Mouse (Mus musculus): ENCODE data around the gene Trmt10b. TPM values are rescaled to one million over a fixed set of nuclear protein-coding genes. Genes with fewer than 3 reads are reported as not detected.

Gene Trmt10b
- polyA plus RNA-seq, 1 experiment from 2014 or later, result 16.2 TPM

DNA sequence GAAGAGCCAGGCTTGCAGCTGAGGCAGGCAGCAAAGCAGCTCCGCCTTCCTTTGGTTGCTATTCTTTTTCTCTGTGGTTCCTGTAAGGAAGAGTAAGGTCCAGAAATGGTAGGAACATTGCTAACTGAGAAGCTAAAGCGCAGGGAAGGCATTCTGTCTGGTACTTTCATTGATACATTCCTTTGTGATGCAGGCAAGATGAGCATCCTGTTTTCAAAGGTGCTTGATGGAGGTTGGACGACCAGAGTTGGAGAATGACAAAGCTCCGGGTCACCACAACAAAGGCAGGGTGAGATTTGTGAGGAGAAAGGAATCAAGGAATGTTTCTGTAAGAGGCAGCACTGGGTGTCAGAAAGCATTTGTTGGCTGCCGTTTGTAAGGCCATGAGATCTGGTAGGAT is 9.0 kb upstream of the Trmt10b start:
- Histone ChIP-seq H3K4me1 (no peaks in the 10 kb centered on the region), H3K9ac (no peak overlapping the region), H3K36me3 (replicated peaks) (no peaks in the 10 kb centered on the region), H3K4me2 (no peak overlapping the region), H3K27ac (no peak overlapping the region), H3K4me3 (replicated peaks) (no peak overlapping the region), H3K9me3 (no peaks in the 10 kb centered on the region), H3K27me3 (no peaks in the 10 kb centered on the region)
- WGBS, result 69% methylated on average over 5 of the region's 5 CpGs
- ATAC-seq (ENCODE audit: low FRiP score), result no peak

DNA sequence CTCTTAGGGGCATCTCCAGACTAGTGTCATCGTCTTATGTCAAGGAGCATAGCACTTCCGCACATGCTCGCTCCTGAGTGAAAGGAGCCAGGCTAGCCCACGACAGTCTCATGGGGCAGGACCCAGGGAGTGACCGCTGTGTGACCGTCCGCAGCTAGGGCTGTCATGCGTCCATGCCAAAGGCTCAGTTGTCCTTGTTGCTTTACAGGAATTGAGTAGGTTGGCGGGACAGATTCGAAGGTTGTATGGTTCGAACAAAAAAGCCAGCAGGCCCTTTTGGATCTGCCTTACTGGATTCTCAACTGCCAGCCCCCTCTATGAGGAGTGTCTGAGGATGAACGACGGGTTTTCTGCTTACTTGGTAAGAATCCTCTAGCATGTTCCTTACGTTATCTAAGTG is 8.6 kb downstream of the Trmt10b start:
- Histone ChIP-seq H3K4me1 (no peaks in the 10 kb centered on the region), H3K4me2 (no peak overlapping the region), H3K27me3 (no peaks in the 10 kb centered on the region), H3K4me3 (replicated peaks) (no peak overlapping the region), H3K9me3 (no peaks in the 10 kb centered on the region), H3K36me3 (replicated peaks) (peaks cover 60% of the 10 kb centered on the region), H3K9ac (no peak overlapping the region), H3K27ac (no peak overlapping the region)
- ATAC-seq (ENCODE audit: low FRiP score), result no peak
- WGBS, result 94% methylated on average over 14 of the region's 14 CpGs

DNA sequence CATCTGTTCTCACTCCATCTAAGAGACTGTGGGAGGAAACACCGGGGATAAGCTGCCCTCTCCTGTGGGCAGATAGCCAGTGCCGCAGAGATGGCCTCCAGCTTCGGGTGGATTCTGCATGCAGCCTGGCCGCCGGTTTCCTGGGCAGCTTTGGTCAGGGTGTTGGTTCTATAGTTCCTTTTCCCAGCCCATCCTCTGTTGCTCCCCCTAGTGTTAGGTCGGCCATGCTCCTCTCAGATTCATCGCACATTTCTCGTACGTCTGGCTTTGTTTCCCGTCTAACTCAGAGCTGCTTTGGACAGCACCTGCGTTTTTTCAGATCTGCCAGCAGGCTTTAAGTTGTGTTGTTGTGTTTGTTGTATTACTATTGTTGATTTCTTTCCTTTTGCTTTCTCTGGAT is 11.1 kb downstream of the Trmt10b start:
- H3K4me3 ChIP-seq (replicated peaks), result no peak overlapping the region
- H3K27me3 ChIP-seq, result no peaks in the 10 kb centered on the region
- H3K9ac ChIP-seq, result no peak overlapping the region
- H3K27ac ChIP-seq, result no peak overlapping the region
- WGBS, result 37% methylated on average over 11 of the region's 11 CpGs
- peaks cover 50% of the 10 kb centered on the region for H3K36me3 ChIP-seq (replicated peaks)
- no peak overlapping the region for H3K4me2 ChIP-seq
- H3K4me1 ChIP-seq, result no peaks in the 10 kb centered on the region
- no peak for ATAC-seq (ENCODE audit: low FRiP score)
- H3K9me3 ChIP-seq, result no peaks in the 10 kb centered on the region

DNA sequence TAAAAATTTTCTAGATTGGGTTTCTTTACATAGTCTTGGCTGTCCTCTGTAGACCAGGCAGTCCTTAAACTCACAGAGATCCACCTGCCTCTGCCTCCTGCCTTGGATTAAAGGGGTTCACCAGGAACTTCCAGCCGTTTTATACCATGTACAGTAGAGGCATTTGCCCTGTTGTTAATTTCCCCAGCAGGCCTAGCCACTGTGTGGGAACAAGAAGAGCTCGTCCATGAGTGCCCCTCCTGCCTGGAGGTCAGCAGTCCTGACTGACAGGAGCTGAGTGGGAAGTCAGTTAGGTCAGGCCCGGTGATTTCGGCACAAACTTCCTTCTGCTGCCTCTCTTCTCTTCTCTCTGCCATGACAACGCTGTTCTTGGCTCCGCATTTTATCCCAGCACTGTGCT is 11.7 kb downstream of the Trmt10b start:
- no peak overlapping the region for H3K4me3 ChIP-seq (replicated peaks)
- no peak overlapping the region for H3K4me2 ChIP-seq
- H3K27me3 ChIP-seq, result no peaks in the 10 kb centered on the region
- no peak for ATAC-seq (ENCODE audit: low FRiP score)
- H3K9me3 ChIP-seq, result no peaks in the 10 kb centered on the region
- WGBS, result 91% methylated on average over 6 of the region's 6 CpGs
- no peak overlapping the region for H3K9ac ChIP-seq
- peaks cover 50% of the 10 kb centered on the region for H3K36me3 ChIP-seq (replicated peaks)
- H3K27ac ChIP-seq, result no peak overlapping the region
- no peaks in the 10 kb centered on the region for H3K4me1 ChIP-seq

DNA sequence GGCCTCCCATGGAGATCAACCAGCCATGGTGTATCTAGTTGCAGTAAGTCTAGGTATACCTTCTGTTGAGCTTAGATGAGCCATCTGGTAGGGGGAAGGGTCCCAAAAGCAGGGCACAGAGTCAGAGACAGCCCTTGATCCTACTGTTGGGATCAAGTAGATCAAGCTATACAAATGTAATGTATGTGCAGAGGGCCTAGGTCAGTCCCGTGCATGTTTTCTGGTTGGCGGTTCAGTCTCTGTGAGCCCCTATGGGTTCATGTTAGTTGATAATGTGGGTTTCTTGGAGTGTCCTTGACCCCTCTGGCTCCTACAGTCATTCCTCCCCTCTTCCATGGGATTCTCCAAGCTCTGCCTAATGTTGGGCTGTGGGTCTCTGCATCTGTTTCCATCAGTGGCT is 14.1 kb downstream of the Trmt10b start:
- H3K4me2 ChIP-seq, result no peak overlapping the region
- no peak overlapping the region for H3K4me3 ChIP-seq (replicated peaks)
- WGBS, result 98% methylated on average over 2 of the region's 2 CpGs
- ATAC-seq (ENCODE audit: low FRiP score), result no peak
- H3K4me1 ChIP-seq, result no peaks in the 10 kb centered on the region
- no peak overlapping the region for H3K27ac ChIP-seq
- no peaks in the 10 kb centered on the region for H3K27me3 ChIP-seq
- no peak overlapping the region for H3K9ac ChIP-seq
- peaks cover 46% of the 10 kb centered on the region for H3K36me3 ChIP-seq (replicated peaks)
- H3K9me3 ChIP-seq, result no peaks in the 10 kb centered on the region

DNA sequence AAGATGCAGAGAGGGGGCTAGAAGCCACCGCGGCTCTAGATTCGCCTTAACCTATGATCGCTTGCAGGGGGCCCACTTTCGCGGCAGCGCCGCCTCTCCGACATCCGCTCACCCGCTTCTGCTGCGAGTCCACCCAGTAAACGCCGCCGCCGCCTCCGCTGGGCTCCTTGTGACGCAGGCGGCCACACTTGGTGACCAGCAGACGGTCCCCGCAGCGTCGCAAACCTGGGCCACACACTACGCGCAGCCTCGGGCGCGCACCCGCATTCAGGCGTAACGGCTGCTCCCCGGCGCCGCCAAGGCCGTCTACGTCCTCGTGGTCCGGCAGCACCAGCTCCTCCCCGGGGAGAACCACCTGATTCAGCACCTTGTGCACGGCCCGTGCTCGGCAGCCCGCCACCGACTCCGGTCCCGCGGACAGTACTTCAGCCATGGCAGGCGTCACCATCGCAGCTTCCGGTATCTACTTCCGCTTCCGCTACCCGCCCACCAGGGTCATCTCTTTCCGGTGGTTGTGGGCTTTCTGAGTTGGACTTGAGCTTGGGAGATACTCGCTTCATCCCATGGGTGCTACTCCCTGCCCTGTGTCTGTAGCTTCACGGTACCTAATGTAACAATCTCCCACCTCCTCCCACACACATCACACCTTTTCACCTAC is 23.4 kb downstream of the Trmt10b start:
- H3K4me3 ChIP-seq (replicated peaks), result peak overlapping the region; percentile 95
- peaks cover 30% of the 10 kb centered on the region for H3K27me3 ChIP-seq
- peak overlapping the region; percentile 69 for H3K4me2 ChIP-seq
- H3K27ac ChIP-seq, result peak overlapping the region; percentile 84
- peaks cover 15% of the 10 kb centered on the region for H3K4me1 ChIP-seq
- peak; percentile 93 for ATAC-seq (ENCODE audit: low FRiP score)
- no peaks in the 10 kb centered on the region for H3K9me3 ChIP-seq
- H3K36me3 ChIP-seq (replicated peaks), result peaks cover 28% of the 10 kb centered on the region
- peak overlapping the region; percentile 87 for H3K9ac ChIP-seq
- 1% methylated on average over 56 of the region's 56 CpGs for WGBS

DNA sequence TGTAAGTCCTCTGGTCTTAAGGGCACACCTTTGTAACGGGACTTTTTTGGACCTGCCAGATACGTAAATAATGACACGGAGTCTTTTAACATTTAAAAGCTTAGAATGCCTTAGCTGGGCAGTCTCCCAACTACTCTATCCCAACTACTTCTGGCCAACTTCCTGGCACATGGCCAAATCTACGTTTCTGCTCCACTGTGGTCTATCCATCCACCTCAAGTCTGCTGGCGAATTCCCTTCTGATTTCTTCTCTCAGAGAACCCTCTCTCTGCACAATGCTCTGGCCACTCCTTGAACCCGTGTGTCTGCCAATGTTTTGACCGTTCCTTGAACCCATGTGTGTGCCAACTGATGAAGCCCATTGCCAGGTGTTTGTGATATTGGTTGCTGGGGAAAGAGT is 34.2 kb downstream of the Trmt10b start:
- Histone ChIP-seq H3K27ac (no peak overlapping the region), H3K9me3 (no peaks in the 10 kb centered on the region), H3K9ac (no peak overlapping the region), H3K36me3 (replicated peaks) (no peaks in the 10 kb centered on the region), H3K27me3 (peaks cover 13% of the 10 kb centered on the region), H3K4me3 (replicated peaks) (no peak overlapping the region), H3K4me2 (no peak overlapping the region), H3K4me1 (no peaks in the 10 kb centered on the region)
- no peak for ATAC-seq (ENCODE audit: low FRiP score)
- WGBS, result 86% methylated on average over 7 of the region's 7 CpGs

DNA sequence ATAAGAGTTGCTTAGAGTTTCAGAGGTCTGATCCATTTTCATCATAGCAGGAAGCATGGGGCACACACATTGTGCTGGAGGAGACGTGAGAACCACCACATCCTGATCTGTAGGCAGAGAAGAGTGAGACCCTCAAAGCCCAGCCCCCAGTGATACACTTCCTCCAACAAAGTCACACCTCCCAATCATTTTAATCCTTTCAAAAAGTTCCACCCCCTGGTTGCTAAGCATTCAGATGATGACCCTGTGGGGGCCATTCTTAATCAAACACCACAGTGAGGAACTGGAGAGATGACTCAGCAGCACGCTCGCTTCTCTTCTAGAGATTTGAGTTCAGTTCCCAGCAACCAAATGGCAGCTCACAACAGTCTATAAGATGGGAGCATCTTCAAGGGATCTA is 35.5 kb downstream of the Trmt10b start:
- no peak overlapping the region for H3K4me3 ChIP-seq (replicated peaks)
- no peaks in the 10 kb centered on the region for H3K9me3 ChIP-seq
- H3K36me3 ChIP-seq (replicated peaks), result no peaks in the 10 kb centered on the region
- no peak overlapping the region for H3K27ac ChIP-seq
- WGBS, result 76% methylated on average over 3 of the region's 3 CpGs
- no peak overlapping the region for H3K9ac ChIP-seq
- H3K4me1 ChIP-seq, result no peaks in the 10 kb centered on the region
- H3K27me3 ChIP-seq, result peaks cover 6% of the 10 kb centered on the region
- no peak for ATAC-seq (ENCODE audit: low FRiP score)
- no peak overlapping the region for H3K4me2 ChIP-seq

DNA sequence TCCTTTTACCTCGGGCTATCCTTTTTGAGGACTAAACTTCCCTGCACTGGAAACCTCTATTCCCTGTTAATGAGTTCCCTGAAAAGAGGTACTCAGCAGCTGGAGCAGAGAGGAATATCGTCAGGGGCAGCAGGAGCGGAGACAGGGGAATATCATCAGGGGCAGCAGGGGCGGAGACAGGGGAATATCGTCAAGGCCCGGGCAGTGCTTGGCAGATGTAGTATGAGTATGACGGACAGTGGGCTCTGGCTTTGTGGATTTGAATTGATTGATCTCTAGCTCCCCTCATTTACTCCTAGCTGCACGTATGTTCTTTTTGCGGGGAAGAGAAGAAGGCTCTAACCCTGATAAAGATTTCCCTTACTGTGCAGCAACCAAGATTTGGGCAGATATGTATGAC is 44.3 kb downstream of the Trmt10b start:
- H3K27me3 ChIP-seq, result 0 out of 2 replicates have a peak, but pooled peaks cover 10% of the 10 kb centered on the region
- peaks cover 24% of the 10 kb centered on the region for H3K4me1 ChIP-seq
- peaks cover 6% of the 10 kb centered on the region; the same call in 1 of the 2 replicates for H3K36me3 ChIP-seq (replicated peaks)
- no peaks in the 10 kb centered on the region for H3K9me3 ChIP-seq
- H3K9ac ChIP-seq, result 0 out of 2 replicates have a peak overlapping the region, but pooled peaks have one; percentile 98
- H3K4me2 ChIP-seq, result peak overlapping the region; percentile 89
- WGBS, result 64% methylated on average over 9 of the region's 9 CpGs
- H3K4me3 ChIP-seq (replicated peaks), result peak overlapping the region; percentile 97
- ATAC-seq (ENCODE audit: low FRiP score), result no peak
- peak overlapping the region; percentile 94 for H3K27ac ChIP-seq

DNA sequence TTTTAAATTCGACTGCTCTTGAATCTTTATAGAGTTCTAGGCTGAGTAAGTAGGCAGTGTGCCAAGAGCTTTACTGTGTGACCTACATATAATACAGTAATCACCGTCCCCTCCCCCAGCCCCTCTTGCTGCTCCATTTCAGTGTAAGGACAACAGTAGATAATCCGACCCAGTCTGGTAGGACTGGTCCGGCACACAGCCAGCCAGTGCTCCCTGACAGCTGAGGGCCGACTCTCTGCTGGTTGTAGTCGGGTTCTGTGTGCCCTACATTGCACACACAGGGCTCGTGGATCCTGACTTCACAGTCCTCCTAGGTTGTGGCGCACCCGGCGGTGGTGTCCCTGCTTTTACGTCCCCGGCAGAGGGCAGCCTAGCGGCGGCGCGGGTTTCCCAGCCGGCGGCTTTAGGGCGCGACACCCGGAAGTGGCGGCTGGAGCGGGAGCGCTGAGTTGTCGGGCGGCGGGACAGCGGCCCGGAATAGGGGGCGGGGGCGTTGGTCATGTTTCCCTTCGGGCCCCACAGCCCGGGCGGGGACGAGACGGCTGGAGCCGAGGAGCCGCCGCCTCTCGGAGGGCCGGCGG is 44.8 kb downstream of the Trmt10b start, which contains the start of gene Dcaf10:
Gene Dcaf10 (plus strand): TSS at position 433 of the 581 bp plus-strand sequence.
- H3K9ac ChIP-seq, result peak within 1 kb of the TSS; percentile 98
- no peaks in the 10 kb centered on the region for H3K9me3 ChIP-seq
- H3K36me3 ChIP-seq (replicated peaks), result peaks cover 6% of the 10 kb centered on the region; the same call in 1 of the 2 replicates
- 0 out of 2 replicates have a peak, but pooled peaks cover 10% of the 10 kb centered on the region for H3K27me3 ChIP-seq
- H3K27ac ChIP-seq, result peak within 1 kb of the TSS; percentile 94
- peaks cover 24% of the 10 kb centered on the region for H3K4me1 ChIP-seq
- peak; percentile 94 for ATAC-seq (ENCODE audit: low FRiP score)
- 2% methylated on average over 40 of the region's 42 CpGs for WGBS
- H3K4me3 ChIP-seq (replicated peaks), result peak within 1 kb of the TSS; percentile 97
- peak within 1 kb of the TSS; percentile 89 for H3K4me2 ChIP-seq

DNA sequence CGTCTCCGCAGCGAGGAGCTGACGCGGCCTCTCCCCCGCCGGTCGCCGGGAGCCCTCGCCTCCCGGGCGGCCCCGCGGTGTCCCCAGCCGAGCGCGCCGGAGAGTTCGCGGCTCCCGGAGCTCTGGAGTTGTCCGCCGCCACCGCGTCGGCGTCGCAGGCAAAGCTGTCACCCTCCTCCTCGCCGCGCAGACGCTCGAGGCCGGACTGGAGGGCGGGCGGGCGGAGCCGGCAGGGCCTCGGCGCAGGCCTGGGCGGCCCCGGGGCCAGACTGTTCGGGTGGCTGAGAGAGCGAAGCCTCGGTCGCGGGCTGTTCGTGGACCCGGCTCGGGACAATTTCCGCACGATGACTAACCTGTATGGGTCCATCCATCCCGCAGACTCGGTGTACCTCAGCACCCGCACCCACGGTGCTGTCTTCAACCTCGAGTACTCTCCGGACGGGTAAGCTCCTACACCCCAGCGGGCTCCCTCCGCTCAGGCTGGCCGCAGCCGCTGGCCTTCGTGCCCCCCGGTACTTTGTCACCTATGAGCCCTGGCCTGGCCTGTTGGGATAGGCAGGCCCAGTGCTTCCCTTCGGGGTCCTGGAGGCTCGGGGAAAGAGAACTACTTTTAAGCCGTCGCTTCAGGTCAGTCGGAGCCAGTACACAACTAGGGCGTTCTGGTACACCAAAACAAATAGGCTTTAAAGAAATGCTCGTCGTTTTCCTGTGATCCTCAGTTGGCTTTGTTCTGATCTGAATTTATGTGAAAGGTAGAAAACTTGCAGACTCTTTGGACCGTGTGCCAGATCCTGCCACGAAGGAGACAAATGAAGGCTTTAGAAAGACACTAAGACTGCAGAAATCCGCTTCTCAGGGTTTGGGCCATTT is 45.6 kb downstream of the Trmt10b start, which contains the start of gene Exosc3:
Gene Exosc3 (minus strand): TSS at position 447 of the 870 bp plus-strand sequence.
- peaks cover 10% of the 10 kb centered on the region for H3K36me3 ChIP-seq (replicated peaks)
- no peaks in the 10 kb centered on the region for H3K9me3 ChIP-seq
- peaks cover 24% of the 10 kb centered on the region for H3K4me1 ChIP-seq
- peak within 1 kb of the TSS; percentile 94 for H3K27ac ChIP-seq
- H3K9ac ChIP-seq, result peak within 1 kb of the TSS; percentile 98
- H3K4me2 ChIP-seq, result peak within 1 kb of the TSS; percentile 89
- H3K4me3 ChIP-seq (replicated peaks), result peak within 1 kb of the TSS; percentile 97
- under 1% methylated on average over 73 of the region's 76 CpGs for WGBS
- 0 out of 2 replicates have a peak, but pooled peaks cover 10% of the 10 kb centered on the region for H3K27me3 ChIP-seq
- peak; percentile 84 for ATAC-seq (ENCODE audit: low FRiP score)

DNA sequence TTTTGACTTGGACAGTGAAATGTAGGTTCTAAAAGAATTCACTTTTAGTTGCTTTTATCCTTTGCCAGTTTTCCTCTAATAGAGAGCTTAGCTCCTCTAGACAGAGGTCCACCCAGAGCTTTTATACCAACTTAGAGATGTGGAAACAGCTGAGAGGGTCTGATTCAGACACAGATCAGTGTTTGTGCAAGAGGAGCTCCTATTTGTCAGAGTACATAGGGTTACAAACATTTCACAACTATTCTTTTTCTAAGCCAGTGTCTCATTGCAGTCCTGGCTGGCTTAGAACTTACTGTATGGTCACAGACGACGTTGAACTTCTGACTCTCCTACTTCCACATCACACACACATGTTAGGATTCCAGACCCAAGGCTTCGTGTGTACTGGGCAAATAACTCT is 59.7 kb downstream of the Trmt10b start:
- Histone ChIP-seq H3K27me3 (no peaks in the 10 kb centered on the region), H3K9me3 (no peaks in the 10 kb centered on the region), H3K4me2 (no peak overlapping the region), H3K4me1 (no peaks in the 10 kb centered on the region), H3K4me3 (replicated peaks) (no peak overlapping the region), H3K36me3 (replicated peaks) (peaks cover 29% of the 10 kb centered on the region), H3K27ac (no peak overlapping the region), H3K9ac (no peak overlapping the region)
- ATAC-seq (ENCODE audit: low FRiP score), result no peak
- WGBS, result 93% methylated on average over 3 of the region's 3 CpGs
